8 mouse cellular contexts compared by ENCODE assay signal in the genomic region with DNA sequence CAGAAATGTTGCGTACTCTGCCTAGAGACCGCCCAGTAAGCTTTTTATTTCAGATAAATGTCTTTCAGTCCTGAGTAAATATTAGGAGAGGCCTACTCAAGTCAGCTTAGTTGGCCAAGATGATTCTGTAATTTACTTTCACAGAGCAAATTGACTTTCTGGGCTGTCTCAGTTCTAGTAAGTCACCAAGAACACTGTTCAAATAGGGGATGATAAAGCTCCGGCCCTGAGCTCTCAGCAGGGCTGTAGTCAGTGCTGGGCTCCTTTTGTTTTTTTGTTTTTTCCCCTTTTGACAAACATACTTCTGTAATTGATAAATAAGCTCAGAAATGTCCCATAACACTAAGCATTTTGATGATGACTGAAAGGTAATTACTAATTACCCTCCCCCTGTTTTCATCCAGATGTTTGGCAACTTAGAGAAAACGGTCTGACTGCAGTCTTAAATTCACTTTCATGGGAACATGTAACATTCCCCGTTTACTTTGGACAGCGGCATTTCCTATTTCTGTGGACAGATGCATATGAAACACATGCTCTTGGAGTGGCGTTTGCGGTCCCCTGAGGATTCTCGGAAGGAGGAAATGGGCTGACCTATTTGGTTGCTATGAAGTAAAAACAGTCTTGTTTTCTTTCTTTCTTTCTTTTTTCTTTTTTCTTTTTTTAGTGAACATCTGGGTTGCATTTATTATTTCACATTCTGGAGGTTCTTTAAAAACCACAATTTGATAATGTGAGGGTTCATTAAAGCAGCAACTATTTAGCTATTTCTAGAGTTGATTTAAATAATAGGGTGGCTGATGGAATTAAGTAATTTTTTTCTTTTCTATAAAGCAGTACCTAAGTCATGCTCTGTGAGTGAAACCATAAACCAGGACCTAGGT. TPM values are rescaled to one million over a fixed set of nuclear protein-coding genes. Genes with fewer than 3 reads are reported as not detected.
DNase-seq lines count a peak whose midpoint lies in the region; ATAC-seq and TF ChIP-seq lines count a peak whose summit lies in the region.

No protein-coding gene starts in this region.

- no peaks in the 10 kb centered on the region for H3K27me3 ChIP-seq in intestine, embryonic 14.5 days (replicated peaks; ENCODE audit: control insufficient read depth, insufficient read depth, low read length)
- no peaks in the 10 kb centered on the region for H3K27me3 ChIP-seq in lung, postnatal 0 days (replicated peaks; ENCODE audit: insufficient read depth, low read length)

- peaks cover 3% of the 10 kb centered on the region; the same call in 1 of the 2 replicates for H3K9me3 ChIP-seq in intestine, embryonic 14.5 days (ENCODE audit: control insufficient read depth, low read length)
- H3K9me3 ChIP-seq in lung, postnatal 0 days (ENCODE audit: low read length) = no peaks in the 10 kb centered on the region

- no peak for TF ChIP-seq CTCF in lung, postnatal 0 days (IDR thresholded peaks at IDR 0.05)

- peak overlapping the region; percentile 18; the same call in 1 of the 2 replicates for H3K4me2 ChIP-seq in intestine, embryonic 14.5 days (ENCODE audit: low read length)
- peak overlapping the region; percentile 9 for H3K4me2 ChIP-seq in lung, postnatal 0 days (replicated peaks; ENCODE audit: low read depth, low read length)

- peaks cover 20% of the 10 kb centered on the region for H3K4me1 ChIP-seq in brown adipose tissue, adult 24 weeks (ENCODE audit: control insufficient read depth, insufficient read depth, insufficient read length, low read length)
- peaks cover 44% of the 10 kb centered on the region for H3K4me1 ChIP-seq in intestine, embryonic 14.5 days (replicated peaks; ENCODE audit: control insufficient read depth, insufficient read depth, low read length)
- H3K4me1 ChIP-seq in lung, postnatal 0 days (ENCODE audit: insufficient read depth, low read depth, low read length) = peaks cover 29% of the 10 kb centered on the region

- H3K27ac ChIP-seq in brown adipose tissue, adult 24 weeks (replicated peaks; ENCODE audit: low read depth, low read length) = peak overlapping the region; percentile 81
- peak overlapping the region; percentile 79 for H3K27ac ChIP-seq in intestine, embryonic 14.5 days (ENCODE audit: low read depth)
- H3K27ac ChIP-seq in lung, postnatal 0 days (ENCODE audit: low read length) = peak overlapping the region; percentile 45

- 31% methylated on average over 9 of the region's 9 CpGs for whole genome bisulfite sequencing in intestine, embryonic 14.5 days
- WGBS in lung, postnatal 0 days = 17% methylated on average over 9 of the region's 9 CpGs

- H3K9ac ChIP-seq in intestine, embryonic 14.5 days (ENCODE audit: low read length) = no peak overlapping the region
- H3K9ac ChIP-seq in lung, postnatal 0 days (replicated peaks; ENCODE audit: low read depth) = no peak overlapping the region

- 0 out of 2 replicates have a peak, but pooled peaks have one; percentile 27 for ATAC-seq in erythroblast, adult 5-6 weeks (replicated peaks; ENCODE audit: low FRiP score, poor library complexity, severe bottlenecking)
- ATAC-seq in intestine, embryonic 14.5 days (replicated peaks; ENCODE audit: low FRiP score, low TSS enrichment, low read depth) = no peak
- ATAC-seq in lung, postnatal 0 days = peak; percentile 67
- no peak for ATAC-seq in megakaryocyte-erythroid progenitor cell, adult 5-6 weeks (replicated peaks; ENCODE audit: low FRiP score, low TSS enrichment, poor library complexity, severe bottlenecking)

- no peak for DNase-seq in intestine, embryonic 14.5 days (ENCODE audit: low spot score)
- DNase-seq in lung, postnatal 0 days (ENCODE audit: low spot score) = peak; percentile 79
- no peak for DNase-seq in cerebellum, postnatal 36 days
- DNase-seq in left cerebral cortex, postnatal 25 days (ENCODE audit: low spot score in 2 of 2) = no peak
- DNase-seq in left cerebral cortex, adult 9 months (ENCODE audit: low spot score in 2 of 2) = no peak

- H3K4me3 ChIP-seq in brown adipose tissue, adult 24 weeks (ENCODE audit: insufficient read depth, low read depth, low read length) = no peak overlapping the region
- H3K4me3 ChIP-seq in intestine, embryonic 14.5 days (ENCODE audit: low read depth, low read length) = no peak overlapping the region
- H3K4me3 ChIP-seq in lung, postnatal 0 days (ENCODE audit: low read depth, low read length) = no peak overlapping the region

- intact Hi-C loops in left cerebral cortex, postnatal 25 days (cut with DNase I) = no loop called here

- no peaks in the 10 kb centered on the region for H3K36me3 ChIP-seq in intestine, embryonic 14.5 days (ENCODE audit: control insufficient read depth, insufficient read depth, low read length)
- H3K36me3 ChIP-seq in lung, postnatal 0 days (ENCODE audit: insufficient read depth, low read length) = no peaks in the 10 kb centered on the region

- peak; percentile 69 for TF ChIP-seq EP300 in lung, postnatal 0 days (IDR thresholded peaks at IDR 0.05)

RNA-seq across cellular contexts. Expression of gene Cyth3, which starts 10.7 kb away (rescaled TPM):
- polyA plus RNA-seq in brown adipose tissue, adult 24 weeks (2012; ENCODE audit: insufficient read depth, insufficient read length, missing spikeins) = 11.9 and 13.7 TPM in 2 replicates
- total RNA-seq in erythroblast, adult 5-6 weeks (2015; ENCODE audit: low replicate concordance) = 105 and 106 TPM in 2 replicates
- total RNA-seq in erythroblast, adult 5-6 weeks (2017; ENCODE audit: low replicate concordance) = 145 and 205 TPM in 2 replicates
- polyA plus RNA-seq in intestine, embryonic 14.5 days (2014; fragmentation: Nextera tagmentation; extraction: Ambion mirVana) = 51.6 and 52.2 TPM in 2 replicates
- polyA plus RNA-seq in lung, postnatal 0 days (2015; fragmentation: Nextera tagmentation; extraction: Ambion mirVana) = 87.3 and 96.6 TPM in 2 replicates
- 117 and 124 TPM in 2 replicates for total RNA-seq in megakaryocyte-erythroid progenitor cell, adult 5-6 weeks (2014; fragmentation: Nextera tagmentation)
- 81.7 and 94.7 TPM in 2 replicates for total RNA-seq in megakaryocyte-erythroid progenitor cell, adult 5-6 weeks (2017)
- total RNA-seq in left cerebral cortex, postnatal 25 days (2021) = 10 to 100 TPM; 37.5 to 38.2 TPM

Comparison
In these comparisons a context has a peak if more than half of its experiments do, and no peak if none do; other contexts are left out.
1. ATAC-seq: peak in erythroblast, adult 5-6 weeks (single experiment) and lung, postnatal 0 days (single experiment); none in intestine, embryonic 14.5 days (single experiment) and megakaryocyte-erythroid progenitor cell, adult 5-6 weeks (single experiment).
2. Peak in every context shown above with its lines, with median percentiles within 50 percentile points of each other: H3K27ac ChIP-seq.